Mouse (Mus musculus): ENCODE measurements at regions not wholly inside any gene's neighbourhood (a gene's known extent, or its start where the extent isn't known, plus 50 kb on each side); places are given as distances from the start of the nearest gene placed in this dataset.

GRCm38 (mm10) chr3:113960080-113960479 is 70.3 kb upstream of the Col11a1 start:
- H3K9me3 ChIP-seq (replicated peaks), result no peaks in the 10 kb centered on the region
- H3K4me2 ChIP-seq, result no peak overlapping the region
- WGBS, result 54% methylated on average over 2 of the region's 2 CpGs
- no peak overlapping the region for H3K4me3 ChIP-seq
- no peaks in the 10 kb centered on the region for H3K27me3 ChIP-seq (replicated peaks)
- no peaks in the 10 kb centered on the region for H3K4me1 ChIP-seq (replicated peaks)
- ATAC-seq (ENCODE audit: insufficient number of reproducible peaks, low FRiP score), result no peak
- no peaks in the 10 kb centered on the region for H3K36me3 ChIP-seq
- H3K27ac ChIP-seq (ENCODE audit: poor library complexity, severe bottlenecking), result no peak overlapping the region
- H3K9ac ChIP-seq, result no peak overlapping the region
